Mouse (Mus musculus): ENCODE data around the gene Art4. TPM values are rescaled to one million over a fixed set of nuclear protein-coding genes. Genes with fewer than 3 reads are reported as not detected.
"Not testable (repeated sequence)": the region's sequence is repeated elsewhere in the genome, so short reads cannot be mapped to it uniquely, and the experiment has no call there.

Gene Art4
- 1 to 10 TPM; 1.5 to 1.6 TPM for polyA plus RNA-seq (2017; shearing (Covaris generic))

GRCm38 (mm10) chr6:136857186-136857872, at the start of gene Art4:
Gene Art4, minus strand, starts transcription at chr6:136857733.
- ATAC-seq = no peak

- no peak for ATAC-seq
Observed at GRCm38 (mm10) chr6:136906937-136907293, 49.4 kb upstream of the Art4 start.

GRCm38 (mm10) chr6:136906283-136906936, 48.9 kb upstream of the Art4 start:
- ATAC-seq = no peak

- ATAC-seq = peak; percentile 24
Observed at GRCm38 (mm10) chr6:136903885-136904470, 46.4 kb upstream of the Art4 start.

DNA sequence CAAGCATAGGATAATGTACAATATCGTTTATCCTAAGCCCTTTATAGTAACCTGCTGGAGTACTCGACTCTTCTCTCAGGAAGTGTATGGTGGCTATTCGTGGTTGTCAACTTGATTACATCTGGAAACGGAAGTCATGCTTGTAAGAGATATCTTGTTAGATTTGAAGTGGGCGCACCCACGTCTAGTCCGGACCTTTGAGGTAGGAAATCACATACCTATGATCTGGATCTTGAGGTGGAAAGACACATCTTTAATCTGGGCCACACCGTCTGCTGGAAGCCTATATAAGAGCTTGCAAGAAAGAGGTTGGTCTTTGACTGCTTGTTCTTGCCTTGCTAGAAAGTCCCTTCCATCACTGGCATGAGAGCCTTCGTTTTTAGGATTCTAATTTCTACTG, 45.0 kb upstream of the Art4 start:
- peak; percentile 50 for ATAC-seq

DNA sequence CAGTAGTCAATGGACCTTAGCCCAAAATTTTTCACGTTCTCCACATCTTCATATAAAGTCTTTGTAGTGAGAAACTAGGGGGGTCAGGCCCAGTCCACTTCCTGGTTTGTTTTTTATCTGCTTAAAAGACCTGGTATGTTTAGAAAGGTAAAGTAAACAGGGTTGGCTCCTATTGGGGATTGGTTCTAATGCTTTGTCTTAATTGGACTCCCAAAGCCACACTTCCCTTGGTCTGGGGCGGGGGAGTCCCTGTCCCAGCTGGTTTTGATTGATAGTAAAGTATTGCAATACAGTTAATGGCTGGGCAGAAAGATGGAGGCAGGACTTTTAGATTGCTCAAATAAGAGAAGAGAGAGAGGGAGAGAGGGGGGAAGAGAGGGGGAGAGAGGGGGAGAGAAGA, 43.5 kb upstream of the Art4 start:
- ATAC-seq = no peak

GRCm38 (mm10) chr6:136900369-136901009, 43.0 kb upstream of the Art4 start:
- ATAC-seq = peak; percentile 28

DNA sequence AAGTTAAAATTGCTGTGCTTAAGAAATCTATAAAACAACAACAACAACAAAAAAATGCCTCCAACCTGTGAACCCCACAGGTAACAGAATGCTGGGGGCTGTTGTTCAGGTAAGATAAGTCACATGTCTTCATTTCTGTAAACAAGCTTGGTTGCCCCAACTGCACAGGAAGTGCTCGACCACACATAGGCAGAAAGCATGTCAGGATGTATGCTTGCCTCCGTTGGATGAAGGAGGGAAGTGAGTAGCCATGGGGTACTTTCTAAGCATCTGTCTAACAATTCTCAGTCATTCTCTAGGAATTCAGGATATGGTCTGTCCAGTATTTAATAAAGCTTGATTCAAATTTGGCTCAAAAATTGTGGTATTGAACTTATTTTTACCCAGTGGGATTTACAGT, 41.4 kb upstream of the Art4 start:
- peak; percentile 74 for ATAC-seq

- no peak for ATAC-seq
Observed at GRCm38 (mm10) chr6:136898222-136898621, 40.7 kb upstream of the Art4 start.

GRCm38 (mm10) chr6:136897789-136898188, 40.3 kb upstream of the Art4 start:
- ATAC-seq = no peak

DNA sequence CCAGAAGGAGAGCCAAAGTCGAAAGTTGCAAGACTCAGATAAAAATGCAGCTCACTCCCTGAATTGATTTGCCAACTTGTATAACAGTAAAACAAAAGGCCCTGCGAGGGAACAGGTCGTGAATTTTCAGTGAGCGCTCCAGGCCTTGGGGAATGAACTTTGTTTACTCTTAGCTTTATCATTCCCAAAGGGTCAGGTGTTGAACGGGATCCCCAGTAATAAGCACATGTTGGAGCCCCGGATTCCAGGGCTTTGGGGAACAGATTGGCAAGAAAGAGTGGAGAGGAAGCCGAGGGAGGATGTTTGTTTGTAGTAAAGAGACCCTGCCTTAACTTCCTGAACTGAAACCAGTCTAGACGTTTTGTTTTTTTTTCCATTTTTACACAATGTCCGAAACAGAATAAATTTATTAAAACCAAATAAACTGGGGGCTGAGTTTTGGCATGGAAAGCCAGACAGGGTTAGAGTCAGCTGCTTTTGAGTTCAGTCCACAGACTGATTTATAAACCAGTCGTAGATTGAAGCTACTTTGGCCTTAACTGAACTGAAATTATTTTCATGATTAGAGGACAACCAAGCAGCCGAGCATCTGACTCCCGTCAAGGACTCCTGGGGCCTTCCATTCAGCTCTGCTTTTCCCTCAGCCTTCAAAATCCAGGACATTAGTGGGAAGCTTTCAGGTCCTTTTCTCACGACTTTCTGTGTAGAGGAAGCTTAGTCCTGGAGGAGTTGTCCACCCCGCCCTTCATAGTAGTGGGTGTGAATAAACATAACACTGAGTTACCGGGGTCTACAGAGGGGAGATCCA, 37.2 kb upstream of the Art4 start:
- ATAC-seq = no peak

GRCm38 (mm10) chr6:136892002-136892401, 34.5 kb upstream of the Art4 start:
- no peak for ATAC-seq

- ATAC-seq = no peak
Observed at GRCm38 (mm10) chr6:136889554-136889953, 32.0 kb upstream of the Art4 start.

DNA sequence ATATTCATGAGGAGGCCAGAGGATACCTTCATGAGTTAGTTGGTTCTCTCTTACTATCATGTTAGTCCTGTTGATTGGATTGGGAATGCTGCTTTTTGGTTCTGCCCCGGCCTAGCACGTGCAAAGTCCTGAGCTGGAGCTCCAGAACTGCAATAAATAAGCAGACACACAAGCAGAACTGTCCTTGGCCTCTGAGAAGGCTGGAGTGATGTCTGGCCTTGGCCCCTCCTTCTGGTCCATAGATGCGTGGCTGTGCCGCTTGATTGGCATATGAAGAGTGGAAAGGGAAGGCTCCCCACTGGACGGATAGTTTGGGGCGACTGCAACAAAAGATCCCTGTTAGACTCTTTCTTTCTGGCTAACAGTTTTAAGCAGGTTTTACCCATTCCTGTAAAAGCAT, 31.5 kb upstream of the Art4 start:
- ATAC-seq = no peak

GRCm38 (mm10) chr6:136887854-136888253, 30.3 kb upstream of the Art4 start:
- ATAC-seq = no peak

- ATAC-seq = not testable (repeated sequence)
Observed at GRCm38 (mm10) chr6:136884766-136885165, 27.2 kb upstream of the Art4 start.

DNA sequence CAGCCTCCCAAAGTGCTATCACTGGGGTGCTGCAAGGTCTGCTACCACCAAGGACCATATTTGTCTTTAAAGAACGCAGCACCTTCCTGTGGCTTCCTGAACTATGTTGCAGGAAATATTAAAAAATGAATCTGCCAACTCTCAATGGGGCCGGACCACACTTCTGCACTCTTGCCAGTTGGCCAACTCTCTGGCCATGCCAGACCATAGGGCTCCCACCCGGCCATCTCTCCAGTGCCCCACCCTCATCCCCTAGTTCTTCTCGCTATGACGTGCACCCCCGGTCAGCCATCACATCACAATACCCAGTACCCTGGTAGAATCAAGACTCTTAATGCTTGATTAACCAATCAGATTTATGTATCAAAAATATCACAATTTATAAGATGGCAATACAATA, 26.4 kb upstream of the Art4 start:
- ATAC-seq = no peak

DNA sequence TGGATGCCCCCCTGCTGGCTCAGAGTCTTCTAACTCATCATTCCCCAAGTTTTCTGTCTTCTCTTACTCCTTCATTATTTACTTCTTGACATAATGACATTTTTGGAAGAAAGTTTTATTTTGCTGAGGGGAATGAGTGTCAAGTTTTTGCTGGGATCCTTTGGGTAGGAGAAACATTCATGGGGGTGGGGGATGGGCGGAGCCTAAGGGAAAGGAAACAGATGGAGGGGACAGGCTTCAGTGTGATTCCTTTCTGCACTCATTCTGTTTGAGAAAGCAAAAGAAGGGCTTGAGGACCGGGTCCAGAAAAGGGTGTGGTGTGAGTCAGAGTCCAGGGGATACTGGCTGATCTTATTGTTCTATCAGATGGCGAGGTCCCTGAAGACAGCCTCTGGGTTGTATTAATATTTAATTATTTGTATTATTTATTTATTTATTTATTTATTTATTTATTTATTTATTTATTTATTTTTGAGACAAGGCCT, 25.9 kb upstream of the Art4 start:
- ATAC-seq = no peak

GRCm38 (mm10) chr6:136881678-136882077, 24.1 kb upstream of the Art4 start:
- no peak for ATAC-seq

DNA sequence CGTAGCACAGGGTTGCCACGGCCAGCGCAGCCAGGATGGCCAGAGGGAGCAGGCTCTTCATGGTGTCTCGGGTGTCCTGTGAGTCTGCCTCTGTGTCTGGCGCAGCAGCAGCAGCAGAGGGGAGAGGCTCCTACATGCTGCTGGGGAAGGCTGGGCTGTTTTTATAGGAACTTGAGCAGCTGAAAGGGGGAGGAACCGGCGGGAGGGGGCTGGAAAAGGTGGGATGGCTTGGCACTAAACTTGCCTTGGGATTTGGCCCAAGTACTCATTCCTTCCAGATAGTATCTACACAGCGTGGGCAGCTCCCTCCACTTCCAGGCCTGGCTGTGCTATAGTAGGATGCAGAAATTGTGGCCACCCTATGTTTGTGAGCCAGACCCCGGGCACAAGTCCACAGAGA, 18.1 kb upstream of the Art4 start, which contains the start of gene Mgp:
TSS of gene Mgp (minus strand) at position 154 of the 400 bp plus-strand sequence.
- no peak for ATAC-seq

- ATAC-seq = no peak
Observed at GRCm38 (mm10) chr6:136874599-136874998, 17.1 kb upstream of the Art4 start.

- no peak for ATAC-seq
Observed at GRCm38 (mm10) chr6:136868921-136869320, 11.4 kb upstream of the Art4 start.

Data from activated CD4-positive, CD25-positive, alpha-beta regulatory T cell, adult 4 months (primary cell).